Mouse (Mus musculus): ENCODE measurements around the gene Acrbp.

The Acrbp gene

DNA sequence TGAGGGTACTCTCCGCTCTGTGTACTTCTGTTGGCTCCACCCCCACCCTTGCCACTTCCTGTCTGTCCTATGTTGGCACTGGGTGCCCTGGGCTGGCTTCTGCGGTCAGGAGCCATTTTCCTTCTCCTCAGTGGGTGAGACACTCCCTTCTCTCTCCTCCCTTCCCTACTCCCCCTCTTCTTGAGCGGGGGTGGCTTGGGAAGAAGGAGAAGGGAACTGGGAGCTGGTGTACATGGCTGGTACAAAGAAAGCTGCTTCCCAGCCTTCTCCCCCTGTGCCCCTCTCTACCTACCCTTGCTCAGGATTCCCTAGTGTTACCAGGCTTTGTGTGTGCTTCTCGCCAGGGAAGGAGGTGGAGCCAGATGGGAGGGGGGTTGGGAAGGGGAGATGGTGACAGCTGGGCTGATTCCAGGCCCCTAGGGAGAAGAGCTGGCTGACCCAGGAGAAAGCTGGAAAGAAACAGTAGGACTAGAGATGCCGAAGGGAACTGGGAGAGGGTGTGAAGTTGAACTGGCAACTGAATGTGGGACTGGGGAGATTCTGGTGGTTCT lies 50.0 kb downstream of the Acrbp start:
- DNase-seq (ENCODE audit: low read depth, low spot score) = no peak

DNA sequence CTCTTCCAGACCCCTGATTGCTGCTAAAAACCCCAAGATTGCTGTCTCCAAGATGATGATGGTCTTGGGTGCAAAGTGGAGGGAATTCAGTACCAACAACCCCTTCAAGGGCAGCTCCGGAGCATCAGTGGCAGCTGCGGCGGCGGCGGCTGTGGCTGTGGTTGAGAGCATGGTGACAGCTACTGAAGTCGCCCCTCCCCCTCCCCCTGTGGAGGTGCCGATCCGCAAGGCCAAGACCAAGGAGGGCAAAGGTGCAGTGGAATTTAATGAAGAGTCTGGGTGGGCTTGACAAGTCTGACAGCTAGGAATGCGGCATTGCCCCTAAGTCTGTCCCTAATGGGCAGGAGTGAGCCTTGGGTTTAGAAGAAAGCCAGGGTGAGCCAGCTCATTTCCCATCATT lies 52.0 kb downstream of the Acrbp start:
- DNase-seq (ENCODE audit: low read depth, low spot score) = no peak

DNA sequence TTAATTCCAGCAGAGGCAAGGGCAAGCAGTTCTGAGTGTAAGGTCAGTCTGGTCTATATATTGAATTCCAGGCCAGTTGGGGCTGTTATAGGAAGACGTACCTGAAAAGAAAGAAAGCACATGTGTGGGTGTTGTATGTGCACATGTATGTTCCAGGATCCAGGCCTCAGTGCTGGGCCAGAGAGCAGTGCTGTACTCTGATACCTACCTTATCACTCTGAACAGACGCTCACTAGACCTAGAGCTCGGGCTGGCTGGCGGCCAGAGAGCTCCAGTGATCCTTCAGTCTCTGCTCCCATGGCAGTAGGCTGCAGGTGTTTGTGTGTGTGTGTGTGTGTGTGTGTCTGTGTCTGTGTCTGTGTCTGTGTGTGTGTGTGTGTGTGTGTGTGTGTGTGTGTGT lies 54.7 kb downstream of the Acrbp start:
- DNase-seq (ENCODE audit: low read depth, low spot score) = no peak

DNA sequence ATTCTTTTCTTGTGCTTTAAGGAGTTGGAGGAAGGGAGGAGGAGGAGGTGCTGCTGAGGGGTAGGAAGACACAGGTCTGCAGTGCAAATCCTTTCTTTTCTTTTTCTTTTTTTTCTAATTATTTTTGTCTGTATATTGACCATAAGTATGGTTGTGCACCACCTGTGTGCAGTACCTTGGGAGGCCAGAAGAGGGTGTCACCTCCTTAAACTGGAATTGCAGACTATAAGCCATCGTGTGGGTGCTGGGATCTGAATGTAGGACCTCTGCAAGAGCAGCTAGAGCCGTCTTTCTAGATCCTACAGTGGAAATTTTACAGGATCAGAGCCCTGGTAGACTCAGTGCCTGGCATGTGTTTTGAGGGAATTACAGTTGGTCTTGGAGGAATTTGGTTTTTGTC lies 58.2 kb downstream of the Acrbp start:
- DNase-seq (ENCODE audit: low read depth, low spot score) = no peak

DNA sequence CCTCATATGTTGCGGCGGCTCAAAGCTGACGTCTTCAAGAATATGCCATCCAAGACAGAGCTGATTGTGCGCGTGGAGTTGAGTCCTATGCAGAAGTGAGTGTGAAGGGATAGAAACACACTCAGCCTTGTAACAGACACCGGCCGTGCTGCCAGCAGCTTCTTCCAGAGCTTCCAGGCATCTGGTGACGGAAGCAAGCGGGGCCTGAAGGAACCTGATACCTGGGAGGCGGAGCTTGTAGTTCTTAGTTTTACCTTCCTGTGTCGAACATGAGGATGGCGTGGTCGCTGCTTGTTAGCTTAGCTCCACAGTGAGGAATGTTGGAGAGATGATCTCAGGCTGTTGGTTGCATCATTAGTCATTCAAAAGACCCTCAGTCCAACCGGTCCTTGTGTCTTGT lies 59.9 kb downstream of the Acrbp start:
- no peak for DNase-seq (ENCODE audit: low read depth, low spot score)

DNA sequence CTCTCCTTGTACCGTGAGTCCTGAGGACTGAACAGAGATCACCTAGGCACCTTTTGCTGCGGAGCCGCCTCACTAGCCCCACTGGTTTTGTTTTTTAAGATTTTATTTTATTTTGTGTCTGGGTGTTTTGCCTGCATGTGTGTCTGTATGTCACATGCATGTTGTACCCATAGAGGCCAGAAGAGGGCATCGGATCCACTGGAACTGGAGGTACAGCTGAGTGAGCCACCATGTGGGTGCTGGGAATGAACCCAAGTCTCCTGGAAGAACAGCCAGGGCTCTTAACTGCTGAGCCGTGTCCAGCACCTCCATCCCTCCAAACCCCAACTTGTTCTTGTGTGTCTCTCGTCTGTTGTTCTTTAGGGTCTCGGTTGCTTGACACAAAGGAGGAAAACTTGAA lies 61.4 kb downstream of the Acrbp start:
- DNase-seq (ENCODE audit: low read depth, low spot score) = no peak

DNA sequence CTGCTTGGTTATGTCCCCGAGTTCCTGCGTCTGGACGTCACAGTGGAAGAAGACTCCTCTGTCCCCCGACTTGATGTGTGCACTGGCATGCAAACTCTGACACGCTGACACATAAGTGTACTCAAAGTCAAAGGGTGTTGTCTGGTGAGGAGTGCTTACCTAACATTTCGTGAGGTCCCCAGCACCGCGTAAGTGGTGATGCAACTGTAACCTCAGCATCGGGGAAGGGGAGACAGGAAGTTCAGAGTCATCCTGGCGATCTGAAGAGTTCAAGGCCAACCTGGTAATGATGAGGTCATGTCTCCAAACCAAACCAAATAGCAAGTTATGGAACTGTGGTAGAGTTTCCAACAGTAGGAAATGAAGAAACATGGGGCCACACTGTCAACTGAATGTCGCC lies 63.1 kb downstream of the Acrbp start:
- no peak for DNase-seq (ENCODE audit: low read depth, low spot score)
